Mouse (Mus musculus): Measurements from ENCODE around the gene Brip1.

DNA sequence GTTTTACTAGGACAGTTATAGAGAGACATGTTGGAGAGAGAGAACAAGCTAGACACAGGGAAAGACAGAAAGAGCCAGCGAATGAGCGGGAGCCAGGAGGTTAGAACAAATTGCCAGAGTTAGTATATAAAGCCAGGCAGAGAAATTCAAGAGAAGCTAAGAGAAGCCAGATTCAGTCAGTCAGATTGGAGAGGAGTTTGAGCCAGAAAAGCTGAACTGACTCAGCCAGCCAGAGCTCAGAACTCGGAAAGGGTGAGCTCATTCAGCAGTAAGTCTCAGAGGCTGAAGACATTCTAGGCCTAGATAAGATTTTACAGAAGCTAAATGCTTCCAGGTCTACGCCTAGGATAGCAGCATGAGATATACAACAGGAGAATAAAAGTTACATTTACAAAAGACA is 190.5 kb downstream of the Brip1 start:
- TF ChIP-seq POLR2A (IDR thresholded peaks at IDR 0.05; ENCODE audit: borderline replicate concordance, low read depth, low read length) (no peak), CTCF (IDR thresholded peaks at IDR 0.05; ENCODE audit: low read depth, low read length) (no peak)
